Mouse (Mus musculus) liver, postnatal 0 days (tissue): ENCODE measurements around the gene Dmkn.

ENCODE experiments used
- CTCF ChIP-seq: sonication (generic); IDR thresholded peaks from 2 replicates; pipeline ENCODE4 v1.5.1; 2016; ENCODE audit warnings: antibody characterized with exemption, low read depth
- EP300 ChIP-seq: IDR thresholded peaks from 2 replicates; pipeline ENCODE4 v1.6.1; 2016; ENCODE audit warnings: antibody characterized with exemption, low read depth, mild to moderate bottlenecking

DNA sequence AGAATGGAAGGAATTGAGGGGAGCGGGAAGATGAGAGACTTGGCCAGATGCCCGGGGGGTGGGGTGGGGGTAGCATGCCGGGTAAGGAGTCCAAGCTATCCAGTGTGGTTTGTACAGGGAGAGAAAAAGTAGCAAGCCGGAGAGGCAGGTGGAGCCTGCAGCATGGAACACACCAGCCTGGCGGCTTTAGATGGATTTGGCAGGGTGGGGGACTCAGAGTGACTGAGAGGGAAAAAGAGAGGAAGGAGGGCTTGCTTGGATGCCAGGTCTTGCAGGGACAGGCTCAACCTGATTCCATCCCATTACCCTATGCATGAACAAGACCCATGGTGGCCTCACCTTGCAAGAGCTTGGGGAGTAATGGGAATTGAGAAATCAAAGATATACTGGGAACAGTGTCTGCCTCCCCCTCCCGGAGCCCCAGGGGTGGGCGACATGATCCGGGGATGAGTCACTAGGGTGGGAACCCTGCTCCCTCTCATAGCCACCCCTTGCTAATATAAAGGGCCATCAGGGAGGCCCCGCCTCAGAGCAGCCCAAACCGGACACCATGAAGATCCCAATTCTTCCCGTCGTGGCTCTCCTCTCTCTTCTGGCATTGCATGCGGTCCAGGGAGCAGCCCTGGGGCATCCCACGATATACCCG is 23.9 kb downstream of the Dmkn start, which contains the start of gene Krtdap:
- TF ChIP-seq CTCF (no peak), EP300 (no peak)
